ENCODE assay signal across 20 mouse cellular contexts in genomic region chr16:46431317-46431716, GRCm38 (mm10).
DNase-seq lines count a peak whose midpoint lies in the region; ATAC-seq lines count a peak whose summit lies in the region.
"Had no signal": no experiment of that assay in that cellular context is flagged by ENCODE, and none has a peak within 500 bp of the region (broad histone marks: within the 10 kb centered on the region; RNA-seq: fewer than 3 reads in every experiment).

No protein-coding gene starts in this region.

- no peaks in the 10 kb centered on the region for H3K9me3 ChIP-seq in hindbrain, embryonic 16.5 days (ENCODE audit: control insufficient read depth, low read length)
- no peaks in the 10 kb centered on the region for H3K9me3 ChIP-seq in hindbrain, embryonic 11.5 days (ENCODE audit: control insufficient read depth, low read length)
- no peaks in the 10 kb centered on the region for H3K9me3 ChIP-seq in midbrain, embryonic 14.5 days (ENCODE audit: control insufficient read depth, low read length)
- H3K9me3 ChIP-seq: embryonic facial prominence, embryonic 12.5 days; forebrain, embryonic 12.5 days; heart, embryonic 15.5 days; hindbrain, embryonic 15.5 days had no signal

- H3K27ac ChIP-seq in hindbrain, embryonic 16.5 days (ENCODE audit: low read depth, low read length): no peak overlapping the region
- H3K27ac ChIP-seq in hindbrain, embryonic 11.5 days (ENCODE audit: low read depth, low read length): no peak overlapping the region
- H3K27ac ChIP-seq in midbrain, embryonic 14.5 days (replicated peaks; ENCODE audit: low read depth, low read length): no peak overlapping the region
- H3K27ac ChIP-seq: embryonic facial prominence, embryonic 12.5 days; forebrain, embryonic 12.5 days; heart, adult 2 months; heart, embryonic 15.5 days; hindbrain, embryonic 15.5 days had no signal

- H3K36me3 ChIP-seq in hindbrain, embryonic 16.5 days (ENCODE audit: control insufficient read depth, insufficient read depth, low read length): peaks cover 6% of the 10 kb centered on the region; the same call in 1 of the 2 replicates
- no peaks in the 10 kb centered on the region for H3K36me3 ChIP-seq in hindbrain, embryonic 11.5 days (ENCODE audit: control insufficient read depth, insufficient read depth, low read length)
- H3K36me3 ChIP-seq in midbrain, embryonic 14.5 days (ENCODE audit: control insufficient read depth, insufficient read depth, low read length): peaks cover 7% of the 10 kb centered on the region; the same call in 1 of the 2 replicates

- H3K9ac ChIP-seq in hindbrain, embryonic 16.5 days (ENCODE audit: low read depth, low read length): no peak overlapping the region
- H3K9ac ChIP-seq in hindbrain, embryonic 11.5 days (ENCODE audit: low read depth, low read length): no peak overlapping the region
- no peak overlapping the region for H3K9ac ChIP-seq in midbrain, embryonic 14.5 days (replicated peaks; ENCODE audit: low read length)
- H3K9ac ChIP-seq: embryonic facial prominence, embryonic 12.5 days; forebrain, embryonic 12.5 days; heart, embryonic 15.5 days; hindbrain, embryonic 15.5 days had no signal

- no peak overlapping the region for H3K4me2 ChIP-seq in hindbrain, embryonic 16.5 days (ENCODE audit: low read length)
- no peak overlapping the region for H3K4me2 ChIP-seq in hindbrain, embryonic 11.5 days (replicated peaks; ENCODE audit: low read depth, low read length)
- no peak overlapping the region for H3K4me2 ChIP-seq in midbrain, embryonic 14.5 days (ENCODE audit: low read length)
- H3K4me2 ChIP-seq: embryonic facial prominence, embryonic 12.5 days; forebrain, embryonic 12.5 days; heart, embryonic 11.5 days; heart, embryonic 15.5 days; hindbrain, embryonic 15.5 days had no signal

- peak; percentile 65 for ATAC-seq in hindbrain, embryonic 16.5 days
- ATAC-seq in hindbrain, embryonic 11.5 days (ENCODE audit: low FRiP score): no peak
- ATAC-seq in midbrain, embryonic 14.5 days (ENCODE audit: low FRiP score, low TSS enrichment): peak; percentile 53; the same call in 1 of the 2 replicates
- ATAC-seq: forebrain, embryonic 16.5 days had no signal

- 77% methylated on average over 5 of the region's 5 CpGs for WGBS in hindbrain, embryonic 16.5 days
- WGBS in hindbrain, embryonic 11.5 days: 76% methylated on average over 5 of the region's 5 CpGs
- 32% methylated on average over 5 of the region's 5 CpGs for WGBS in midbrain, embryonic 14.5 days

- H3K4me1 ChIP-seq in hindbrain, embryonic 16.5 days (ENCODE audit: control insufficient read depth, insufficient read depth, low read depth, low read length): no peaks in the 10 kb centered on the region
- H3K4me1 ChIP-seq in hindbrain, embryonic 11.5 days (replicated peaks; ENCODE audit: control insufficient read depth, insufficient read depth, low read length): no peaks in the 10 kb centered on the region
- H3K4me1 ChIP-seq in midbrain, embryonic 14.5 days (ENCODE audit: control insufficient read depth, insufficient read depth, low read length): no peaks in the 10 kb centered on the region
- H3K4me1 ChIP-seq: embryonic facial prominence, embryonic 12.5 days; forebrain, embryonic 12.5 days; heart, embryonic 15.5 days; hindbrain, embryonic 15.5 days had no signal

- DNase-seq in hindbrain, embryonic 11.5 days (ENCODE audit: low spot score): no peak
- peak; percentile 3 for DNase-seq in forelimb bud, embryonic 11.5 days (ENCODE audit: low read depth, low spot score)
- peak; percentile 58 for DNase-seq in midbrain, embryonic 14.5 days
- peak; percentile 29 for DNase-seq in retina, embryonic 14.5 days (ENCODE audit: low spot score)
- no peak for DNase-seq in layer of hippocampus, postnatal 36 days
- DNase-seq in testis, postnatal 10 days (ENCODE audit: low spot score): no peak
- DNase-seq: adrenal gland, postnatal 10 days; cerebellum, adult 11-12 months; cerebellum, adult 9-10 months; cerebellum, postnatal 25 days; gastrocnemius, postnatal 14 days; heart, adult 2 months; heart, postnatal 14 days had no signal

- no peak overlapping the region for H3K4me3 ChIP-seq in hindbrain, embryonic 16.5 days (ENCODE audit: low read length)
- H3K4me3 ChIP-seq in hindbrain, embryonic 11.5 days (ENCODE audit: low read depth, low read length): no peak overlapping the region
- H3K4me3 ChIP-seq in midbrain, embryonic 14.5 days (replicated peaks; ENCODE audit: low read depth, low read length): no peak overlapping the region
- H3K4me3 ChIP-seq: embryonic facial prominence, embryonic 12.5 days; forebrain, embryonic 12.5 days; heart, adult 2 months; heart, embryonic 15.5 days; hindbrain, embryonic 15.5 days had no signal

- no peaks in the 10 kb centered on the region for H3K27me3 ChIP-seq in hindbrain, embryonic 16.5 days (replicated peaks; ENCODE audit: control insufficient read depth, insufficient read depth, low read length)
- no peaks in the 10 kb centered on the region for H3K27me3 ChIP-seq in hindbrain, embryonic 11.5 days (ENCODE audit: control insufficient read depth, insufficient read depth, low read length)
- H3K27me3 ChIP-seq in midbrain, embryonic 14.5 days (ENCODE audit: control insufficient read depth, insufficient read depth, low read length): no peaks in the 10 kb centered on the region
- H3K27me3 ChIP-seq: embryonic facial prominence, embryonic 12.5 days; forebrain, embryonic 12.5 days; heart, embryonic 15.5 days; hindbrain, embryonic 15.5 days had no signal

Comparison
In these comparisons a context has a peak if more than half of its experiments do, and no peak if none do; other contexts are left out.
1. DNase-seq: peak in forelimb bud, embryonic 11.5 days (single experiment), midbrain, embryonic 14.5 days (single experiment) and retina, embryonic 14.5 days (single experiment); none in hindbrain, embryonic 11.5 days (single experiment), layer of hippocampus, postnatal 36 days (0 of 2) and testis, postnatal 10 days (single experiment).